Comparison of ENCODE assay signal across 29 mouse cellular contexts in genomic region chrX:36976272-36976671, GRCm38 (mm10). TPM values are rescaled to one million over a fixed set of nuclear protein-coding genes. Genes with fewer than 3 reads are reported as not detected.
DNase-seq lines count a peak whose midpoint lies in the region; ATAC-seq and TF ChIP-seq lines count a peak whose summit lies in the region.
"Had no signal": no experiment of that assay in that cellular context is flagged by ENCODE, and none has a peak within 500 bp of the region (broad histone marks: within the 10 kb centered on the region; RNA-seq: fewer than 3 reads in every experiment).

No protein-coding gene starts in this region.

- 71% methylated on average over 4 of the region's 4 CpGs for WGBS in heart, embryonic 14.5 days
- WGBS in lung, embryonic 14.5 days = 62% methylated on average over 4 of the region's 4 CpGs

- no peak overlapping the region for H3K9ac ChIP-seq in heart, embryonic 14.5 days (ENCODE audit: low read length)
- H3K9ac ChIP-seq in lung, embryonic 14.5 days = no peak overlapping the region
- H3K9ac ChIP-seq: embryonic facial prominence, embryonic 15.5 days; forebrain, embryonic 12.5 days; forebrain, postnatal 0 days; kidney, embryonic 15.5 days; limb, embryonic 13.5 days; liver, embryonic 13.5 days; midbrain, embryonic 15.5 days; neural tube, embryonic 15.5 days; stomach, embryonic 15.5 days had no signal

- DNase-seq in frontal cortex, postnatal 10 days (ENCODE audit: low spot score in 2 of 2) = no peak
- no peak for DNase-seq in heart, postnatal 4 days
- peak; percentile 14 for DNase-seq in lung, embryonic 14.5 days
- DNase-seq in lung, postnatal 4 days = no peak
- DNase-seq in spleen, postnatal 4 days (ENCODE audit: low spot score in 2 of 2) = no peak
- DNase-seq: adrenal gland, postnatal 25 days; forebrain, postnatal 0 days; gastrocnemius, postnatal 36 days; kidney, adult 18-20 months; kidney, postnatal 25 days; liver, embryonic 13.5 days; lung, postnatal 14 days; retina, postnatal 1 day; right cerebral cortex, postnatal 14 days had no signal

- H3K4me1 ChIP-seq in heart, embryonic 14.5 days (ENCODE audit: control insufficient read depth in 2 of 2, insufficient read depth in 2 of 2, low read length in 2 of 2) = peaks cover 14 to 20% of the 10 kb centered on the region in 2 experiments
- no peaks in the 10 kb centered on the region for H3K4me1 ChIP-seq in lung, embryonic 14.5 days (ENCODE audit: insufficient read depth)
- H3K4me1 ChIP-seq in cortical plate, adult 2 months (ENCODE audit: control insufficient read depth, insufficient read depth, low read length) = peaks cover 6% of the 10 kb centered on the region
- H3K4me1 ChIP-seq: embryonic facial prominence, embryonic 10.5 days; embryonic facial prominence, embryonic 15.5 days; forebrain, embryonic 12.5 days; kidney, embryonic 15.5 days; limb, embryonic 13.5 days; liver, embryonic 13.5 days; midbrain, embryonic 10.5 days; midbrain, embryonic 15.5 days; neural tube, embryonic 15.5 days; stomach, embryonic 15.5 days had no signal

- ATAC-seq in frontal cortex, adult (ENCODE audit: low TSS enrichment) = 0 out of 2 replicates have a peak, but pooled peaks have one; percentile 24
- no peak for ATAC-seq in heart, embryonic 14.5 days (ENCODE audit: insufficient number of reproducible peaks, insufficient read depth, low FRiP score, low read depth)
- no peak for ATAC-seq in lung, embryonic 14.5 days (ENCODE audit: insufficient read depth)
- ATAC-seq: forebrain, postnatal 0 days; hindbrain, embryonic 16.5 days; midbrain, embryonic 15.5 days had no signal

- no peaks in the 10 kb centered on the region for H3K9me3 ChIP-seq in heart, embryonic 14.5 days (ENCODE audit: control insufficient read depth, low read length)
- H3K9me3 ChIP-seq in lung, embryonic 14.5 days (ENCODE audit: low read depth, low read length) = no peaks in the 10 kb centered on the region
- H3K9me3 ChIP-seq: embryonic facial prominence, embryonic 10.5 days; embryonic facial prominence, embryonic 15.5 days; forebrain, embryonic 12.5 days; kidney, embryonic 15.5 days; limb, embryonic 13.5 days; liver, embryonic 13.5 days; midbrain, embryonic 10.5 days; midbrain, embryonic 15.5 days; neural tube, embryonic 15.5 days; stomach, embryonic 15.5 days had no signal

- 0 out of 2 replicates have a peak, but pooled peaks cover 3% of the 10 kb centered on the region for H3K36me3 ChIP-seq in heart, embryonic 14.5 days (ENCODE audit: control insufficient read depth, insufficient read depth, low read length)
- no peaks in the 10 kb centered on the region for H3K36me3 ChIP-seq in lung, embryonic 14.5 days (ENCODE audit: insufficient read depth)
- H3K36me3 ChIP-seq: embryonic facial prominence, embryonic 15.5 days; forebrain, embryonic 12.5 days; kidney, embryonic 15.5 days; liver, embryonic 13.5 days; midbrain, embryonic 10.5 days; midbrain, embryonic 15.5 days; neural tube, embryonic 15.5 days; stomach, embryonic 15.5 days had no signal

- no peak for TF ChIP-seq CTCF in lung, embryonic 14.5 days (IDR thresholded peaks at IDR 0.05; ENCODE audit: low read depth)
- no peak for TF ChIP-seq CTCF in cortical plate, adult 2 months (IDR thresholded peaks at IDR 0.05; ENCODE audit: extremely low read depth, insufficient read depth, low read length)

- no peak for TF ChIP-seq POLR2A in cortical plate, adult 2 months (IDR thresholded peaks at IDR 0.05; ENCODE audit: extremely low read depth, insufficient read depth, low read length)

- no peak overlapping the region for H3K4me3 ChIP-seq in heart, embryonic 14.5 days (ENCODE audit: control insufficient read depth in 1 of 2, insufficient read depth in 1 of 2, low read depth in 1 of 2, low read length in 2 of 2)
- H3K4me3 ChIP-seq in lung, embryonic 14.5 days (ENCODE audit: low read depth, low read length) = no peak overlapping the region
- no peak overlapping the region for H3K4me3 ChIP-seq in cortical plate, adult 2 months (ENCODE audit: insufficient read depth, low read length)
- H3K4me3 ChIP-seq: embryonic facial prominence, embryonic 10.5 days; embryonic facial prominence, embryonic 15.5 days; forebrain, embryonic 12.5 days; kidney, embryonic 15.5 days; layer of hippocampus, adult 2 months; left cerebral cortex, adult 2 months; limb, embryonic 13.5 days; liver, embryonic 13.5 days; midbrain, embryonic 10.5 days; midbrain, embryonic 15.5 days; neural tube, embryonic 15.5 days; stomach, embryonic 15.5 days had no signal

- H3K27me3 ChIP-seq in heart, embryonic 14.5 days (ENCODE audit: control insufficient read depth, insufficient read depth, low read length) = no peaks in the 10 kb centered on the region
- no peaks in the 10 kb centered on the region for H3K27me3 ChIP-seq in lung, embryonic 14.5 days (ENCODE audit: insufficient read depth, low read length)
- H3K27me3 ChIP-seq: embryonic facial prominence, embryonic 15.5 days; forebrain, embryonic 12.5 days; kidney, embryonic 15.5 days; limb, embryonic 13.5 days; liver, embryonic 13.5 days; midbrain, embryonic 15.5 days; neural tube, embryonic 15.5 days; stomach, embryonic 15.5 days had no signal

- H3K4me2 ChIP-seq in heart, embryonic 14.5 days (ENCODE audit: low read length) = no peak overlapping the region
- no peak overlapping the region for H3K4me2 ChIP-seq in lung, embryonic 14.5 days
- H3K4me2 ChIP-seq: embryonic facial prominence, embryonic 15.5 days; forebrain, embryonic 12.5 days; kidney, embryonic 15.5 days; limb, embryonic 13.5 days; liver, embryonic 13.5 days; midbrain, embryonic 15.5 days; neural tube, embryonic 15.5 days; stomach, embryonic 15.5 days had no signal

- H3K27ac ChIP-seq in heart, embryonic 14.5 days (replicated peaks in 1 of 2; ENCODE audit: control insufficient read depth in 1 of 2, insufficient read depth in 1 of 2, low read depth in 2 of 2, low read length in 2 of 2) = peak overlapping the region; percentile 25 to 47; a peak in 2 of 4 replicates
- no peak overlapping the region for H3K27ac ChIP-seq in lung, embryonic 14.5 days (ENCODE audit: low read depth)
- peak overlapping the region; percentile 51 for H3K27ac ChIP-seq in cortical plate, adult 2 months (ENCODE audit: insufficient read depth, low read length)
- H3K27ac ChIP-seq: embryonic facial prominence, embryonic 10.5 days; embryonic facial prominence, embryonic 15.5 days; forebrain, embryonic 12.5 days; kidney, embryonic 15.5 days; layer of hippocampus, adult 2 months; left cerebral cortex, adult 2 months; limb, embryonic 13.5 days; liver, embryonic 13.5 days; midbrain, embryonic 10.5 days; midbrain, embryonic 15.5 days; neural tube, embryonic 15.5 days; stomach, embryonic 15.5 days had no signal

RNA-seq across cellular contexts. Expression of gene Sept6, which starts 15.3 kb away (rescaled TPM):
- 55.9 and 57.1 TPM in 2 replicates for polyA plus RNA-seq in heart, embryonic 14.5 days (2014; fragmentation: Nextera tagmentation; extraction: Ambion mirVana)
- 10 to 100 TPM; 44.5 to 47.9 TPM for total RNA-seq in heart, postnatal 4 days (2021)
- polyA plus RNA-seq in lung, embryonic 14.5 days (2014; fragmentation: Nextera tagmentation; extraction: Ambion mirVana) = 18.6 and 19.7 TPM in 2 replicates
- polyA plus RNA-seq in cortical plate, adult 2 months (2012; rRNA removed) = 58.4 and 60.1 TPM in 2 replicates
